Mouse (Mus musculus) G1E (cell line): ENCODE data around the gene H2-Q2.
"Not testable (repeated sequence)": the region's sequence is repeated elsewhere in the genome, so short reads cannot be mapped to it uniquely, and the experiment has no call there.

Source experiments
- CTCF ChIP-seq: IDR thresholded peaks from 2 replicates; pipeline ENCODE4 v1.5.1; 2012; ENCODE audit warnings: low read depth, low read length, inconsistent platforms, mixed read lengths
- GATA1 ChIP-seq: IDR thresholded peaks from 2 replicates; pipeline ENCODE4 v1.6.1; 2012; ENCODE audit warnings: borderline replicate concordance, low read length, inconsistent platforms, mixed read lengths
- GATA2 ChIP-seq: IDR thresholded peaks from 2 replicates; pipeline ENCODE4 v1.6.1; 2012; ENCODE audit warnings: low read depth, low read length, inconsistent platforms, borderline replicate concordance
- POLR2AphosphoS5 ChIP-seq: IDR thresholded peaks from 2 replicates; pipeline ENCODE4 v1.6.1; 2012; ENCODE audit warnings: low read depth, low read length, inconsistent platforms; ENCODE audit not compliant: insufficient replicate concordance
- TAL1 ChIP-seq: conservative IDR thresholded peaks from 2 replicates; pipeline ENCODE4 v1.6.1; 2012; ENCODE audit warnings: low read depth, low read length, inconsistent platforms, mixed read lengths

- not testable (repeated sequence) for TF ChIP-seq CTCF, GATA1, GATA2, TAL1, POLR2AphosphoS5
Observed at GRCm38 (mm10) chr17:35392671-35393070, 50.6 kb downstream of the H2-Q2 start.
